Mouse (Mus musculus): ENCODE measurements around the gene Ckap2. TPM values are rescaled to one million over a fixed set of nuclear protein-coding genes. Genes with fewer than 3 reads are reported as not detected.

The Ckap2 gene
- polyA plus RNA-seq, 1 experiment = 16.7 TPM

GRCm38 (mm10) chr8:22147706-22148366, 37.8 kb downstream of the Ckap2 start:
- no peak for DNase-seq (ENCODE audit: low read depth)
- no peak for TF ChIP-seq POLR2A (IDR thresholded peaks at IDR 0.05; ENCODE audit: borderline replicate concordance, extremely low read depth, insufficient read depth, insufficient read length, poor library complexity, severe bottlenecking)
- no peak for TF ChIP-seq CTCF (IDR thresholded peaks at IDR 0.05; ENCODE audit: borderline replicate concordance, extremely low read depth, insufficient read depth, insufficient read length)

- DNase-seq (ENCODE audit: low read depth) = no peak
These were observed 39.8 kb downstream of the Ckap2 start for GRCm38 (mm10) chr8:22145831-22146230.

DNA sequence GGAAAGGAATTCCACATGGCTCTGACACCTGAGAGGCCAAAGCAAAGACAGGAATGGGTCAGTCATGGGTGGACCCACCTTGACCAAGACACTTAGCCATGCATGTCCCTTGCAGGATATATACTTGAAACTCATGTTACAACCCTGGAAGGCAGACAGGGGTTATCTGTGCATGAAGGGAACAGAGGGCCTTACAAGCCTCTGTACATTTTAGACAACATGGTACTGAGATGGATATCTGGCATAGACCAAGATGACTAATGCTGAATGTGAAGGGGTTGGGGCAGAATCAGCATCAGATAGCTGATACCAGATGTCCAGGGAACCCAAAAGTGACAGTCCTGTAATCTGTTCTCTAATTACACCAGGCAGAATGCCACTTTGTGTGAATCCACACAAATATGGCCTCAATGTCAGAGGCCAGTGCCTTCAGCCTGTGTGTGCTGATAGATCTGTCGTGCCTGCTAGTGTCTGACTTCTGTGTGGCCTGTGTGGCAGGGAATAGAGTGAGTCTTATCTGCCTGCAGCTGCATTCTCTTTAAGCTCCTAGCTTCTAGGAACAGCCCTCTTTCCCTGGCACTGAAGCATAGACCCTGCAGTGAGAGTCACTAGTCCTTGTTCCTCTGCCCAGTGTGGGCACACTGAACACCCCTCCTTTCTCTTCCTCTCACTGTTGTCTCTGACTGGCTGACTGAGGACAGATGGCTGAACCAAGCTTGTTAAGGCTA, 41.7 kb downstream of the Ckap2 start:
- no peak for DNase-seq (ENCODE audit: low read depth)
- TF ChIP-seq CTCF (IDR thresholded peaks at IDR 0.05; ENCODE audit: borderline replicate concordance, extremely low read depth, insufficient read depth, insufficient read length) = no peak
- no peak for TF ChIP-seq POLR2A (IDR thresholded peaks at IDR 0.05; ENCODE audit: borderline replicate concordance, extremely low read depth, insufficient read depth, insufficient read length, poor library complexity, severe bottlenecking)

More at GRCm38 (mm10) chr8:22145831-22146230, 39.8 kb downstream of the Ckap2 start:
- TF ChIP-seq CTCF (IDR thresholded peaks at IDR 0.05; ENCODE audit: borderline replicate concordance, extremely low read depth, insufficient read depth, insufficient read length) (no peak), POLR2A (IDR thresholded peaks at IDR 0.05; ENCODE audit: borderline replicate concordance, extremely low read depth, insufficient read depth, insufficient read length, poor library complexity, severe bottlenecking) (no peak)

DNA sequence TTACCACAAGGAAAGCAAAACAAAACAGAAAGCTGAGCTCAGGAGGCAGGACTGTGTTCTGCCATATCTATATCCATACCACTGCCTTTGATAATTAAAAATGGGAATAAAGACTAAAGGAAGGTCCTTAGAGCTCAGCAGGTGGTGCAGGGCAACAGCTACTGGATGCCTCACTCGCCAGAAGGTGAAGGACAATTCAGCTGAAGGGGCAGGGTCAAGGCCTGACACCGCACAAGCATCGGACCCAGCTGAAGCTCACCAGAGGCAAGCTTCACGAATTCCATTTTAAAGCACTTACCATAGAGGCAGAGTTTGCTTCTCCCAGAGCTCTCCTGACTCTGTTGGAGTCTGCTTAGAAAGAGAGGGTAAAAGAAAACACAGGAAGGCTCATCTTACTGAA, 43.0 kb downstream of the Ckap2 start:
- TF ChIP-seq CTCF (IDR thresholded peaks at IDR 0.05; ENCODE audit: borderline replicate concordance, extremely low read depth, insufficient read depth, insufficient read length) (no peak), POLR2A (IDR thresholded peaks at IDR 0.05; ENCODE audit: borderline replicate concordance, extremely low read depth, insufficient read depth, insufficient read length, poor library complexity, severe bottlenecking) (no peak)

DNA sequence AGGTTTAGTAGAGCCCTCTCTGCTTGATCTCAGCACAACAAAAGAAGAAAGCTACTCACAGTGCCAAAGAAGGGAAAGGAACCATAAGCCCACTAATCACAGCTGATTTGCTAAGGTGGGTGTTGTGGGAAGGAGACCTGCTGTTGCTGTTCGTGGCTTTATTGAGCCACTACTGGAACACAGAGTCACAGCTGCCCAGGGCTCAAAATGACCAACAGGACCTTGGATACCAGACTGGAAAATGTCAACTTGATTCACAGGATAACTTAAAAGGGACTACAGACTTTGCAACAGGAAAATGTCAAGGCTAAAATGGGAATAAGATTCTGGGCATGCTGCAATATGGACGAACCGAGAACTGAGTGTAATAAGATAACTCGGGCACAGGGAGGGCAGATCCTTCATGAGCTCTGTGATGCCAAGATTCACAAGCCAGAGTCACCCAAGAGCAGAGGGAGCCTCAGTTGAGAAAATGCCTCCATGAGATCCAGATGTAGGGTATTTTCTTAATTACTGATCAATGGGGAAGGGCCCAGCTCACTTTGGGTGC, 43.7 kb downstream of the Ckap2 start:
- DNase-seq (ENCODE audit: low read depth) = no peak
- TF ChIP-seq CTCF (IDR thresholded peaks at IDR 0.05; ENCODE audit: borderline replicate concordance, extremely low read depth, insufficient read depth, insufficient read length) (no peak), POLR2A (IDR thresholded peaks at IDR 0.05; ENCODE audit: borderline replicate concordance, extremely low read depth, insufficient read depth, insufficient read length, poor library complexity, severe bottlenecking) (no peak)

More for the DNA sequence above, 43.0 kb downstream of the Ckap2 start:
- no peak for DNase-seq (ENCODE audit: low read depth)

DNA sequence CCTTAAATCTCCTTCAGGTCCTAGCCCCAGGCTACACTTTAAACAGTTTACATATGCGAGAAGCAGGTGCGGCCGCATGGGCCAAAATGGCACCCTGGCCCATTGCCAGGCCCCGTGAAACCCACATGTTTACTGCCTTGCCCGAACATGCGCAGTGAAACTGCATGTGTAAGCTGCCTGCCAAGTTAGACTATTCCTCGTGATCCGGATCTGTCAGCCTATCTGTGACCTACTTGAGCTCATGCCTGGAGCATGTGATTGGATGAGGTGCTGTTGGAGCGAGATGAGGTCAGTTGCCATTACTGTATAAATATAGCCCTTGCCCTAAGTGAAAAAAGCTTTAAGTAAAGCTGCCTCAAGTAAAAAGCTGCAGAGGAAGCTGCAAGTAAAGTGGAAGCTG, 49.2 kb downstream of the Ckap2 start:
- peak; percentile 34 for DNase-seq (ENCODE audit: low read depth)

GRCm38 (mm10) chr8:22134750-22135135, 50.9 kb downstream of the Ckap2 start:
- no peak for DNase-seq (ENCODE audit: low read depth)
- TF ChIP-seq POLR2A (IDR thresholded peaks at IDR 0.05; ENCODE audit: borderline replicate concordance, extremely low read depth, insufficient read depth, insufficient read length, poor library complexity, severe bottlenecking) = no peak
- TF ChIP-seq CTCF (IDR thresholded peaks at IDR 0.05; ENCODE audit: borderline replicate concordance, extremely low read depth, insufficient read depth, insufficient read length) = no peak

DNA sequence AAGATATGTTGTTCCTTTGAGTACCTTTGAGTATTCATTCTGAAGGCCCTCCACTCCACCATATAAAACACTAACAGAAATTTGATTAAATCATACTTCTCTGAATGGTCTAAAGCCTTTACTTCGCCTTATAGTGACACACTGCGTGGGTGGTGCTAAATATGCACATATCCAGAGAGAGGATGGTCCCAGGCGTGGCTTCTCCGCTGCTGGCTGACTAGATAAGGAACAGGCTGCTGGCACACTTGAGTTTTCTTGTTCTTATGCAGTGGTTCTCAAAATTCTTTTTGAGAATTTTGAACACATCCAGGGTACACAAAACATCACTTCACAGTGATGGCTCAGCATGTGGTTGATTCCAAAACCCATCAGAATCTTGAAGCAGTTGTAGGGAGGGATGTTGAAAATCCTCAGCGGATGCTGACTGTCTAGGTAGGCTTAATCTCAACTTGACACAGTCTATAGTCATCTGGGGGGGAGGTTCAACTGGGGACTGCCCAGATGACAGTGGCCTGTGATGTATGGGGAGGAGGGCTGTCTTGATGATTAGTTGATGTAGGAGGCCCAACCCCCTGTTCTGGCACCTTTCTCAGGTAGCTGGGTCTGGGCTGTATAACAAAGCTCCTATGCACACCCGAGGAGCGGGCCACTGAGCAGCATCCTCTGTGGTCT, 51.4 kb downstream of the Ckap2 start:
- no peak for DNase-seq (ENCODE audit: low read depth)
- TF ChIP-seq POLR2A (IDR thresholded peaks at IDR 0.05; ENCODE audit: borderline replicate concordance, extremely low read depth, insufficient read depth, insufficient read length, poor library complexity, severe bottlenecking) (no peak), CTCF (IDR thresholded peaks at IDR 0.05; ENCODE audit: borderline replicate concordance, extremely low read depth, insufficient read depth, insufficient read length) (no peak)

GRCm38 (mm10) chr8:22132062-22132461, 53.6 kb downstream of the Ckap2 start:
- no peak for DNase-seq (ENCODE audit: low read depth)
- TF ChIP-seq POLR2A (IDR thresholded peaks at IDR 0.05; ENCODE audit: borderline replicate concordance, extremely low read depth, insufficient read depth, insufficient read length, poor library complexity, severe bottlenecking) (no peak), CTCF (IDR thresholded peaks at IDR 0.05; ENCODE audit: borderline replicate concordance, extremely low read depth, insufficient read depth, insufficient read length) (no peak)

DNA sequence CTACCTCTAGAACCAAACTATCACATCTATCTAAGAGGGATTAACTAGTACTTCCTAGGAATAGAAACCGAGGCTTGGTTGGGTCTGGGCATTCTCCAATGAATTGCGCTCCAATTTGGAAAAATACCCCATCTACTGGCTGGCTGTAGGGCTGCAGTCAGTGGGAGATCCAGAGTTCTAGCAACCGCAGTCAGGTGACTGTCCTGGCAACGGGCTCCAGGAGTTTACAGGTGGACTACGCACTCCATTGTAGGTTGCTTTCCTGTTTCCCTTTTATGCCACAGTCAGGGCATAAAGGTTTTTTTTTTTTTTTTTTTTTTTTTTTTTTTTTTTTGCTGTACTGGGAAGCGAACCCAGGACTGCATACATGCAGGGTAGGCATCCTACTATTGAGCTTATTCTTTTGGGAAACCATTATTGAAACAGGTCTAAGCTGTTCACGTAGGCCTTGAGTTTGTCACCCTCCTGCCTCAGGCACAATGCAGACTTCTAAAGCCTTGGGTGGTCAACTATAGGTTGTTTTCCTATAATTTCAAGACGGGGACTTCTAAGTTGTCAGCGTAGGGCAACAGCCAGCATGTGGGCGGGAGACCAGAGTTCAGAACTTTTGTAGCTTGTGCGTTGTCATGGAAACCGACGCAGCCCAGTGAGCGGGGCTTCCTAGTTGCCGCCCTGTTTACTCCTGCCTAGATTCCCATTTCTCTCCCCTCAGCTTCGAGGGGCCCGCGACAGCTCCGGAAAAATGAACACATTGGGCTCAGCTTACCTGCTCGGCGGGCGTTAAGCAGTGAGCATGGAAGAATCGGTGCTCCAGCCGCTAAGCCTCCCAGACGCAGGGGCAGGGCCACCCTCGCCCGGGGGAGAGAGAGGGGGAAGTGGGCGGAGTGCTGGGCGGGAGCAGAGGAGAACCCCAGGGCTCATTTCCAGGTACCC, 61.1 kb downstream of the Ckap2 start, which contains the start of gene Nek5:
Gene Nek5, minus strand, starts transcription at position 834 of the 933 bp plus-strand sequence.
- TF ChIP-seq POLR2A (IDR thresholded peaks at IDR 0.05; ENCODE audit: borderline replicate concordance, extremely low read depth, insufficient read depth, insufficient read length, poor library complexity, severe bottlenecking) (no peak), CTCF (IDR thresholded peaks at IDR 0.05; ENCODE audit: borderline replicate concordance, extremely low read depth, insufficient read depth, insufficient read length) (peak; percentile 48; the same call in 1 of the 2 replicates)
- DNase-seq (ENCODE audit: low read depth) = peak; percentile 79

Other genes with a start within 250 kb of the Ckap2 start
- not detected in 2 replicates for gene Defb35, start 247.5 kb downstream of the Ckap2 start, polyA plus RNA-seq (2012; rRNA removed)
- not detected in 2 replicates for gene Defb13, start 239.1 kb downstream of the Ckap2 start, polyA plus RNA-seq (2012; rRNA removed)
- gene Fam90a1a, start 227.1 kb downstream of the Ckap2 start, polyA plus RNA-seq (2012; rRNA removed) = not detected in 2 replicates
- gene Ccdc70, start 216.0 kb downstream of the Ckap2 start, polyA plus RNA-seq (2012; rRNA removed) = not detected in 2 replicates
- gene Atp7b, start 125.5 kb downstream of the Ckap2 start, polyA plus RNA-seq (2012; rRNA removed) = 2.1 and 2.5 TPM in 2 replicates
- 10.0 and 14.8 TPM in 2 replicates for gene Alg11, start 125.1 kb downstream of the Ckap2 start, polyA plus RNA-seq (2012; rRNA removed)
- 0.57 and 0.79 TPM in 2 replicates for gene Nek5, start 60.8 kb downstream of the Ckap2 start, polyA plus RNA-seq (2012; rRNA removed)
- gene Nek3, start 19.4 kb downstream of the Ckap2 start, polyA plus RNA-seq (2012; rRNA removed) = 7.6 and 7.7 TPM in 2 replicates
- 21.3 and 29.2 TPM in 2 replicates for gene Vps36, start 7.0 kb upstream of the Ckap2 start, polyA plus RNA-seq (2012; rRNA removed)
- 7.3 and 8.8 TPM in 2 replicates for gene Thsd1, start 41.5 kb upstream of the Ckap2 start, polyA plus RNA-seq (2012; rRNA removed)
- 0.03 TPM in 1 of 2 replicates, not detected in the other for gene Tpte, start 97.6 kb upstream of the Ckap2 start, polyA plus RNA-seq (2012; rRNA removed)
- gene Slc25a15, start 212.8 kb upstream of the Ckap2 start, polyA plus RNA-seq (2012; rRNA removed) = 5.8 and 6.3 TPM in 2 replicates
- gene Mrps31, start 225.5 kb upstream of the Ckap2 start, polyA plus RNA-seq (2012; rRNA removed) = 16.0 and 18.5 TPM in 2 replicates